Mouse (Mus musculus): ENCODE results near the gene Bcl9.

DNA sequence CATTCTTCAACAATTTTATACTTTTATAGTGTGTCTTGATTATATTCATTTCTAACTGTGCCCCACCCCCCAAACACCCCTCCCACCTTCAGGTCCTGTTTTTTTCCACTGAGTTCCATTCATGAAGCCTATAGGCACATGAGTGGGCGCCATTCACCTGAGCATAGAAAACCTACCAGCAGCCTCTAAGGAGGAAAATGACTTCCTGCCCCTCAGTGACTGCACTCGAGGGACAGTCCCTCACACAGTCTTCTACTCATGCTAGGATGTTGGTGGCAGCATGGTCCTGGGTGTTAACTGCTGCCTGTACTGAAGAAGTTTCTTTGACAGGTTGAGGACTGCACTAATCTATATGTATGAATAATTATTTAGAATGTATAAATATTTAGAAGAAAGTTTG is 30.1 kb upstream of the Bcl9 start:
- TF ChIP-seq CTCF (IDR thresholded peaks at IDR 0.05; ENCODE audit: low read depth, low read length) (no peak), POLR2AphosphoS5 (IDR thresholded peaks at IDR 0.05; ENCODE audit: insufficient replicate concordance, low read depth, low read length) (no peak), GATA1 (IDR thresholded peaks at IDR 0.05; ENCODE audit: borderline replicate concordance, low read length) (no peak)
